13 mouse cellular contexts compared by ENCODE assay signal in the genomic region with DNA sequence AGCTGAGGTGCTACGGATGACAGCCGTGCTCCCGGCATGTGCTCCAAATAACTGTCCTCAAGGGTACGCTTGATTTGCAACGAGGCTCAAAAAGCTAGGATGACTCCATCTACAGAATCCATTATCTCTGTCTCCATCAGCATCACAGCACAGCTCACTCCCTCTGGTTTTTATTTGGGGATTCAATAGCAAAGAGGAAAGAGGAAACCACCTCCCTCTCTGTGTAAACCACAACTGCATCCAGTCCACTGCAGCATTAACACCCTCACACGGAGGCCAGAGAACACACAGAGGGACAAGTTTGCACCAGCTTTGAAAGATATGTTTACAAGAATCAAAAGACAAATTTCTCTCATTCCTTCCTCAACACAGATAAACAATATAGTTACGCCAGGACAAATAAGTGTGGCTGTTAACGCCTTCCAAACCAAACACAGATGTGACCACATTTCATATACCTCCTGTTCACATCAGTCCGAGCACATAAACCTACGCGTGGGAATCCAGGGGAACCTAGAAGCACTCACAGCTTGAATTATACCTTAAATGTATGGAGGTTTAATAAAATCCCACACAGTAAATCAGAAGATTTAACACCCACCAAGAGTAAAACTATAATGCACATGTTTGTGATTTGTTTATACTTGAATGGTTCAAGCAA. TPM values are rescaled to one million over a fixed set of nuclear protein-coding genes. Genes with fewer than 3 reads are reported as not detected.
"Had no signal": no experiment of that assay in that cellular context is flagged by ENCODE, and none has a peak within 500 bp of the region (broad histone marks: within the 10 kb centered on the region; RNA-seq: fewer than 3 reads in every experiment).

No protein-coding gene starts in this region.

- H3K27me3 ChIP-seq: liver, embryonic 15.5 days; megakaryocyte, embryonic 14.5 days; midbrain, embryonic 13.5 days had no signal

- H3K4me2 ChIP-seq: liver, embryonic 11.5 days; liver, embryonic 15.5 days; lung, embryonic 15.5 days; midbrain, embryonic 13.5 days had no signal

- H3K9ac ChIP-seq: liver, embryonic 15.5 days; lung, embryonic 15.5 days; midbrain, embryonic 13.5 days had no signal

- H3K36me3 ChIP-seq: liver, embryonic 15.5 days; lung, embryonic 15.5 days; midbrain, embryonic 13.5 days had no signal

- H3K4me1 ChIP-seq: liver, embryonic 15.5 days; midbrain, embryonic 13.5 days had no signal

- H3K4me3 ChIP-seq: liver, embryonic 15.5 days; lung, embryonic 15.5 days; megakaryocyte, embryonic 14.5 days; midbrain, embryonic 13.5 days had no signal

- H3K27ac ChIP-seq: liver, embryonic 15.5 days; lung, embryonic 15.5 days; macrophage; midbrain, embryonic 13.5 days had no signal

- DNase-seq: kidney, adult 11 months; kidney, postnatal 14 days; left cerebral cortex, postnatal 4 days; lung, postnatal 14 days; thymus, adult 18-20 months; thymus, postnatal 14 days had no signal

- ATAC-seq: inflammation-experienced regulatory T-cells, adult 6 months; midbrain, embryonic 13.5 days had no signal

- H3K9me3 ChIP-seq: liver, embryonic 15.5 days; lung, embryonic 15.5 days; megakaryocyte, embryonic 14.5 days; midbrain, embryonic 13.5 days had no signal

RNA-seq across cellular contexts. Expression of gene Ptgfr, which starts 9.3 kb away (rescaled TPM):
- polyA plus RNA-seq: inflammation-experienced regulatory T-cells, adult 6 months; macrophage had no signal
